Mouse (Mus musculus) MEL (cell line): ENCODE data around the gene 1190005I06Rik. TPM values are rescaled to one million over a fixed set of nuclear protein-coding genes. Genes with fewer than 3 reads are reported as not detected.

Experiments
- DNase-seq: peaks from one replicate; pipeline ENCODE4 v3.0.0; 2011; ENCODE audit warnings: low read depth, low spot score
- H3K27ac ChIP-seq: 2 replicates; pipeline ENCODE4 v1.5.1; 2012; ENCODE audit warnings: low read depth, mild to moderate bottlenecking, control low read depth, low read length, moderate library complexity; ENCODE audit not compliant: control insufficient read depth
- H3K27me3 ChIP-seq, 2 experiments: fragments of 150-350 bp in 1 of 2; sonication (generic) in 1 of 2; 2 replicates each; pipeline ENCODE4 v1.6.1; 2012; ENCODE audit warnings: low read length in 2 of 2, mild to moderate bottlenecking in 2 of 2, improper control_type of control experiment in 1 of 2, moderate library complexity in 1 of 2; ENCODE audit not compliant: insufficient read depth in 2 of 2, control insufficient read depth in 1 of 2
- H3K36me3 ChIP-seq, 2 experiments: 2 replicates each; pipeline ENCODE4 v1.6.1; 2012 to 2014; ENCODE audit warnings: low read length in 2 of 2, improper control_type of control experiment in 1 of 2, inconsistent platforms in 1 of 2, mild to moderate bottlenecking in 1 of 2; ENCODE audit not compliant: insufficient read depth in 2 of 2, control insufficient read depth in 1 of 2
- H3K4me1 ChIP-seq, 2 experiments: fragments of 150-350 bp in 1 of 2; sonication (generic) in 1 of 2; 2 replicates each; pipeline ENCODE4 v1.6.1; 2012; ENCODE audit warnings: low read length in 2 of 2, improper control_type of control experiment in 1 of 2, mild to moderate bottlenecking in 1 of 2; ENCODE audit not compliant: insufficient read depth in 2 of 2, control insufficient read depth in 1 of 2
- H3K4me3 ChIP-seq, 2 experiments: fragments of 150-350 bp in 1 of 2; sonication (generic) in 1 of 2; 2 replicates each; pipeline ENCODE4 v1.5.1; 2012; ENCODE audit warnings: low read depth in 2 of 2, low read length in 2 of 2, mild to moderate bottlenecking in 2 of 2, moderate library complexity in 2 of 2, control low read depth in 1 of 2, improper control_type of control experiment in 1 of 2; ENCODE audit not compliant: control insufficient read depth in 1 of 2, insufficient read depth in 1 of 2
- H3K79me2 ChIP-seq: 2 replicates; pipeline ENCODE4 v1.6.1; 2012; ENCODE audit warnings: mild to moderate bottlenecking, low read length, moderate library complexity; ENCODE audit not compliant: control insufficient read depth, poor library complexity, insufficient read depth
- H3K9ac ChIP-seq: 2 replicates; pipeline ENCODE4 v1.6.1; 2012; ENCODE audit warnings: low read depth, mild to moderate bottlenecking, control low read depth, low read length, moderate library complexity; ENCODE audit not compliant: control insufficient read depth, poor library complexity, severe bottlenecking
- H3K9me3 ChIP-seq: fragments of 150-350 bp; sonication (generic); replicated peaks from 2 replicates; pipeline ENCODE4 v1.6.1; 2012; ENCODE audit warnings: mild to moderate bottlenecking, low read length, improper control_type of control experiment, moderate library complexity; ENCODE audit not compliant: insufficient read depth
- BHLHE40 ChIP-seq: IDR thresholded peaks from 2 replicates; pipeline ENCODE4 v1.6.1; 2012; ENCODE audit warnings: low read depth, mild to moderate bottlenecking, inconsistent platforms, low read length, improper control_type of control experiment, borderline replicate concordance
- ELF1 ChIP-seq: IDR thresholded peaks from 2 replicates; pipeline ENCODE4 v1.6.1; 2014; ENCODE audit warnings: low read depth, mild to moderate bottlenecking, inconsistent platforms, low read length, improper control_type of control experiment, moderate library complexity
- EP300 ChIP-seq, 2 experiments: IDR thresholded peaks; 2 replicates each; pipeline ENCODE4 v1.6.1; 2011; ENCODE audit warnings: improper control_type of control experiment in 2 of 2, low read length in 2 of 2, low read depth in 1 of 2, mild to moderate bottlenecking in 1 of 2
- GABPA ChIP-seq: IDR thresholded peaks from 2 replicates; pipeline ENCODE4 v1.6.1; 2012; ENCODE audit warnings: low read depth, mild to moderate bottlenecking, inconsistent platforms, low read length, improper control_type of control experiment, moderate library complexity
- HCFC1 ChIP-seq: IDR thresholded peaks from 2 replicates; pipeline ENCODE4 v1.6.1; 2012; ENCODE audit warnings: low read depth, mild to moderate bottlenecking, inconsistent platforms, low read length, improper control_type of control experiment, moderate library complexity
- MAX ChIP-seq: IDR thresholded peaks from 2 replicates; pipeline ENCODE4 v1.6.1; 2011; ENCODE audit warnings: low read length, improper control_type of control experiment
- MEF2A ChIP-seq: IDR thresholded peaks from 2 replicates; pipeline ENCODE4 v1.6.1; 2014; ENCODE audit warnings: low read depth, mild to moderate bottlenecking, inconsistent platforms, low read length, improper control_type of control experiment; ENCODE audit not compliant: poor library complexity, insufficient replicate concordance, severe bottlenecking; ENCODE audit errors: extremely low read depth
- MYC ChIP-seq: IDR thresholded peaks from 2 replicates; pipeline ENCODE4 v1.6.1; 2011; ENCODE audit warnings: low read depth, mild to moderate bottlenecking, low read length, improper control_type of control experiment, moderate library complexity
- NRF1 ChIP-seq: IDR thresholded peaks from 2 replicates; pipeline ENCODE4 v1.6.1; 2014; ENCODE audit warnings: low read depth, mild to moderate bottlenecking, inconsistent platforms, low read length, improper control_type of control experiment, moderate library complexity; ENCODE audit not compliant: poor library complexity, insufficient read depth, severe bottlenecking
- RCOR1 ChIP-seq: IDR thresholded peaks from 2 replicates; pipeline ENCODE4 v1.6.1; 2012; ENCODE audit warnings: low read depth, mild to moderate bottlenecking, inconsistent platforms, low read length, improper control_type of control experiment
- SMC3 ChIP-seq: IDR thresholded peaks from 2 replicates; pipeline ENCODE4 v1.6.1; 2011; ENCODE audit warnings: low read depth, low read length, improper control_type of control experiment
- TCF12 ChIP-seq: IDR thresholded peaks from 2 replicates; pipeline ENCODE4 v1.6.1; 2014; ENCODE audit warnings: low read depth, mild to moderate bottlenecking, inconsistent platforms, low read length, improper control_type of control experiment, moderate library complexity
- UBTF ChIP-seq: IDR thresholded peaks from 2 replicates; pipeline ENCODE4 v1.6.1; 2012; ENCODE audit warnings: low read depth, mild to moderate bottlenecking, inconsistent platforms, low read length, improper control_type of control experiment, moderate library complexity, borderline replicate concordance; ENCODE audit not compliant: insufficient read depth
- ZKSCAN1 ChIP-seq: IDR thresholded peaks from 2 replicates; pipeline ENCODE4 v1.6.1; 2012; ENCODE audit warnings: low read depth, mild to moderate bottlenecking, inconsistent platforms, low read length, improper control_type of control experiment, moderate library complexity
- ZNF384 ChIP-seq: IDR thresholded peaks from 2 replicates; pipeline ENCODE4 v1.6.1; 2012; ENCODE audit warnings: low read depth, mild to moderate bottlenecking, inconsistent platforms, low read length, improper control_type of control experiment
- polyA plus RNA-seq, 2 experiments: library from polyadenylated mRNA; stranded (reverse) in 1 of 2; unstranded in 1 of 2; fragments of >175 nt in 1 of 2; fragments of >200 nt in 1 of 2; gene quantifications; 2 replicates each; pipeline versions ENCODE4 v1.2.1 to v1.2.4; 2012; ENCODE audit warnings: low replicate concordance in 2 of 2, low read depth in 1 of 2; ENCODE audit not compliant: insufficient read length in 2 of 2, insufficient read depth in 1 of 2, missing spikeins in 1 of 2
- total RNA-seq: library from RNA; depleted of rRNA; stranded (reverse); fragments of 300-350 nt; gene quantifications from 2 replicates; pipeline ENCODE4 v1.2.3, GENCODE M21; 2012

1190005I06Rik gene
- total and polyA plus RNA-seq, 3 experiments: 2.1 to 2.3 TPM; not detected in 1

DNA sequence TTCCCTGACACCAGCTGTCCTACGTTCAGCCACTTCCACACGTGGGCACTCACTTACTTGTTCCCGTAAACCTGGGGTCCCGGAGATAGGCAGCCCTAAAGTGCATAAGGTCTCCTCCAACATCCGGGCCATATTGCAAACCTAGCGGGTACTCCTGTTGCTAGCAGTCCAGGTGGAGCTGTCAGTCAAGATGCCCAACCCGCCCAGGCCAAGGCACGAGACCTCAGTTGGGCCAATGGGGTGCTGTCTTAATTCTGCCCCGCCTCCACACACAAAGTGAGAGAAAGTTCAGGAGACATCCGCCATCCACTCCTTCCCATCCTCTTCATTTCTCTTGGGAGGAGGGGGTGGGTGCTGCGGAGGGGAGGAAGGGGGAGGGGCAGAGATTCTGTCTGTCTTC lies 21.0 kb downstream of the 1190005I06Rik start:
- H3K9ac ChIP-seq: no peak overlapping the region

DNA sequence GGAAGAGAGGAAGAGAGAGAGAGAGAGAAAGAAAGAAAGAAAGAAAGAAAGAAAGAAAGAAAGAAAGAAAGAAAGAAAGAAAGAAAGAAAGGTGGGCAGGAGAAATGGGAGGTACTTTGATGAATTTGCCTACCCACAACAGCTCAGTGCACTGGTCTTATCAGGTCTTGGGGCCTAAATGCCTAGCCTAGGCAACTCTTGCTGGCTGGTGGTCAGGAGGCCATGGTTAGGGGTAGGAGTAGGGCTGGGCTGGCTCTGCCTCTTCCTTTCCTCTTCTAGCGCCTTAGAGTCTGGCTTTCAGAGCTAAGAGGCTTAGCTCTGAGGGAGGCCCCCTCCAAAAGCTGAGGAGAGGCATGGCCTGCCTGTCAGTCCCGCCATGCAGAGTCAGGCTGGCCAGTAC lies 23.8 kb downstream of the 1190005I06Rik start:
- Histone ChIP-seq H3K27ac (no peak overlapping the region), H3K9ac (no peak overlapping the region), H3K36me3 (peaks cover 0 to 2% of the 10 kb centered on the region in 2 experiments; a peak in 1 of 4 replicates), H3K27me3 (no peaks in the 10 kb centered on the region), H3K4me3 (no peak overlapping the region), H3K4me1 (no peaks in the 10 kb centered on the region), H3K9me3 (no peaks in the 10 kb centered on the region), H3K79me2 (no peaks in the 10 kb centered on the region)
- TF ChIP-seq MYC (no peak), GABPA (no peak), HCFC1 (no peak)
- no peak for DNase-seq

More for the DNA sequence above, 21.0 kb downstream of the 1190005I06Rik start:
- Histone ChIP-seq H3K9me3 (no peaks in the 10 kb centered on the region), H3K4me3 (no peak overlapping the region), H3K27ac (no peak overlapping the region), H3K36me3 (peaks cover 0 to 2% of the 10 kb centered on the region in 2 experiments; a peak in 1 of 4 replicates), H3K27me3 (no peaks in the 10 kb centered on the region), H3K79me2 (no peaks in the 10 kb centered on the region), H3K4me1 (no peaks in the 10 kb centered on the region)
- TF ChIP-seq RCOR1 (no peak), SMC3 (no peak), MEF2A (no peak), UBTF (no peak), NRF1 (no peak), TCF12 (no peak), EP300 (IDR thresholded peaks at IDR 0.05; ENCODE audit: low read depth in 1 of 2, low read length in 2 of 2) (no peak), ZKSCAN1 (no peak), MAX (no peak), ELF1 (no peak), BHLHE40 (no peak), ZNF384 (no peak)
- DNase-seq: no peak
